Comparison of ENCODE assay signal across 8 mouse cellular contexts in the genomic region with DNA sequence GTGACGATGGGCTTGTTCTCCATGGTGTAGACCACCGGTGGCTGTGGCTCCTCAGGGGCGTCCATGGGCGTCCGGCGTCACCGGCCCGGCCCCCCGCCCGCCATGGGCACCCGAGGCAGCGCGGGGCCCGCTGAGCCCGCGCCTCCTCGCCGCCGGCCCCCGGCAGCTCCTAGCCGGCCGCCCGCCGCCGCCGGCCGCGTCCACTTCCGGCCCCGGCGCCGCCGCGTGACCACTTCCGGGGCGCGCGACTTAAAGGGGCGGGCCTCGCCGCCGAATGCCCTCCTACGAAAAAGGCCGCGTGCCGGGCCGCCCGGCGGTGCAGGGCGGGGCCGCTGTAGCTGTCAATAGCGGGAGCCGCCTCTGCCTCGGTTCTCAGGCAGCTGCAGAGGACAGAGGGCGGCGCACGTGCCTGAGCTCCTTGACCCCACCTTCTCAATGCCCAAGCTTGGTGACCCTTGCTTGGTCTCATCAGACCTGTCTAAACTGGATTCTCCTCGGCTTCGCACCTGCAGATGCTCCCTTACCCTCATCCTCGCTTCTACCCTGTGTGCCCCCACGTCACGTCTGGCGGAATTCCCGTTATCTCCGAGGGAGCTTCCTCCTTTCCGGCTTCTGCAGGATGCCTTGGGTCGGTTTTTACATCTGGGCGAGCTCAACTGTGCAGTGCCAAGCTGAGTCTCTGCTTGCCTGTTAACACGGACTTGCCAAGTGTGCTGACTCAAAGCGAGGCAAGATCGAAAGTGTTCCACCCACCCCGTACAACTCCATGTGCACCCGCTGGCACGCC. TPM values are rescaled to one million over a fixed set of nuclear protein-coding genes. Genes with fewer than 3 reads are reported as not detected.
DNase-seq lines count a peak whose midpoint lies in the region; ATAC-seq and TF ChIP-seq lines count a peak whose summit lies in the region.

A gene (minus strand): TSS at position 204 of the 787 bp plus-strand sequence.

- H3K36me3 ChIP-seq in heart, embryonic 11.5 days (ENCODE audit: control insufficient read depth, insufficient read depth, low read length), result no peaks in the 10 kb centered on the region
- no peaks in the 10 kb centered on the region for H3K36me3 ChIP-seq in kidney, embryonic 16.5 days (ENCODE audit: insufficient read depth, low read length)
- H3K36me3 ChIP-seq in liver, adult 2 months (ENCODE audit: control insufficient read depth, insufficient read depth, low read length), result no peaks in the 10 kb centered on the region
- H3K36me3 ChIP-seq in myocyte (ENCODE audit: control insufficient read depth, insufficient read depth), result no peaks in the 10 kb centered on the region
- no peaks in the 10 kb centered on the region for H3K36me3 ChIP-seq in splenic B cell, adult 2 months (ENCODE audit: control insufficient read depth, insufficient read depth, low read length, poor library complexity, severe bottlenecking)

- H3K4me2 ChIP-seq in heart, embryonic 11.5 days, result peak within 1 kb of the TSS; percentile 98
- H3K4me2 ChIP-seq in kidney, embryonic 16.5 days (replicated peaks; ENCODE audit: low read depth, low read length), result peak within 1 kb of the TSS; percentile 86
- peak within 1 kb of the TSS; percentile 97 for H3K4me2 ChIP-seq in myocyte (ENCODE audit: low read depth)

- H3K79me2 ChIP-seq in liver, adult 2 months (ENCODE audit: control insufficient read depth, insufficient read depth, low read length), result peaks cover 22% of the 10 kb centered on the region
- peaks cover 35% of the 10 kb centered on the region for H3K79me2 ChIP-seq in myocyte (ENCODE audit: control insufficient read depth, insufficient read depth)

- no peak for TF ChIP-seq CTCF in liver, adult 2 months (IDR thresholded peaks at IDR 0.05; ENCODE audit: low read depth, low read length)

- H3ac ChIP-seq in myocyte (ENCODE audit: control insufficient read depth, insufficient read length), result peak within 1 kb of the TSS; percentile 94

- H3K27ac ChIP-seq in heart, embryonic 11.5 days (ENCODE audit: low read depth, low read length), result 0 out of 2 replicates have a peak within 1 kb of the TSS, but pooled peaks have one; percentile 10
- 0 out of 2 replicates have a peak within 1 kb of the TSS, but pooled peaks have one; percentile 27 for H3K27ac ChIP-seq in kidney, embryonic 16.5 days (ENCODE audit: low read length)
- H3K27ac ChIP-seq in liver, adult 2 months (replicated peaks; ENCODE audit: insufficient read depth, low read depth, low read length), result peak within 1 kb of the TSS; percentile 83

- H3K9ac ChIP-seq in heart, embryonic 11.5 days (ENCODE audit: low read depth, low read length), result peak within 1 kb of the TSS; percentile 82
- H3K9ac ChIP-seq in kidney, embryonic 16.5 days (replicated peaks; ENCODE audit: low read length), result peak within 1 kb of the TSS; percentile 79
- peak within 1 kb of the TSS; percentile 85 for H3K9ac ChIP-seq in liver, adult 2 months (ENCODE audit: low read depth, low read length)

- TF ChIP-seq POLR2A in liver, adult 2 months (IDR thresholded peaks at IDR 0.05; ENCODE audit: extremely low read depth, insufficient read depth, low read length), result no peak
- TF ChIP-seq POLR2A in myocyte (IDR thresholded peaks at IDR 0.05; ENCODE audit: insufficient read length, low read depth), result peak; percentile 80

- ATAC-seq in erythroblast, adult 5-6 weeks (replicated peaks; ENCODE audit: low FRiP score, poor library complexity, severe bottlenecking), result peak; percentile 90
- peak; percentile 94 for ATAC-seq in heart, embryonic 11.5 days (replicated peaks; ENCODE audit: insufficient number of reproducible peaks, low FRiP score, low TSS enrichment)
- ATAC-seq in kidney, embryonic 16.5 days (ENCODE audit: low FRiP score, low TSS enrichment), result peak; percentile 94

- peak; percentile 92 for DNase-seq in A20 (ENCODE audit: low read depth, low spot score)
- peak; percentile 91 for DNase-seq in brain, adult 2 months (ENCODE audit: low read depth, low spot score)
- DNase-seq in liver, adult 2 months (ENCODE audit: extremely low read depth, low read depth, low spot score), result peak; percentile 75
- DNase-seq in splenic B cell, adult 2 months (ENCODE audit: low read depth, low spot score), result peak; percentile 89

- H3K9me3 ChIP-seq in heart, embryonic 11.5 days (replicated peaks; ENCODE audit: control insufficient read depth, low read length), result no peaks in the 10 kb centered on the region
- H3K9me3 ChIP-seq in kidney, embryonic 16.5 days (ENCODE audit: low read length), result no peaks in the 10 kb centered on the region

- no peaks in the 10 kb centered on the region for H3K27me3 ChIP-seq in heart, embryonic 11.5 days (ENCODE audit: control insufficient read depth, insufficient read depth, low read length)
- no peaks in the 10 kb centered on the region for H3K27me3 ChIP-seq in kidney, embryonic 16.5 days (ENCODE audit: insufficient read depth, low read length)
- H3K27me3 ChIP-seq in liver, adult 2 months (ENCODE audit: control insufficient read depth, insufficient read depth, low read length), result no peaks in the 10 kb centered on the region
- no peaks in the 10 kb centered on the region for H3K27me3 ChIP-seq in myocyte (ENCODE audit: control insufficient read depth, insufficient read depth, insufficient read length)
- H3K27me3 ChIP-seq in splenic B cell, adult 2 months (ENCODE audit: control insufficient read depth, insufficient read depth, low read length, poor library complexity, severe bottlenecking), result no peaks in the 10 kb centered on the region

- WGBS in heart, embryonic 11.5 days (ENCODE audit: insufficient replicate concordance), result 0% methylated on average over 72 of the region's 74 CpGs
- WGBS in kidney, embryonic 16.5 days, result 0% methylated on average over 61 of the region's 74 CpGs
- under 1% methylated on average over 73 of the region's 74 CpGs for WGBS in liver, adult 2 months

- peak within 1 kb of the TSS; percentile 94 for H3K4me3 ChIP-seq in heart, embryonic 11.5 days (ENCODE audit: low read depth, low read length)
- H3K4me3 ChIP-seq in kidney, embryonic 16.5 days (ENCODE audit: low read length), result peak within 1 kb of the TSS; percentile 88
- H3K4me3 ChIP-seq in liver, adult 2 months (ENCODE audit: insufficient read depth, low read depth, low read length), result peak within 1 kb of the TSS; percentile 99
- peak within 1 kb of the TSS; percentile 72 for H3K4me3 ChIP-seq in myocyte

- H3K4me1 ChIP-seq in heart, embryonic 11.5 days (ENCODE audit: control insufficient read depth, insufficient read depth, low read length), result peaks cover 7% of the 10 kb centered on the region
- peaks cover 15% of the 10 kb centered on the region for H3K4me1 ChIP-seq in kidney, embryonic 16.5 days (ENCODE audit: insufficient read depth, low read length)
- peaks cover 13% of the 10 kb centered on the region for H3K4me1 ChIP-seq in liver, adult 2 months (ENCODE audit: control insufficient read depth, insufficient read depth, low read length)

TF ChIP-seq in myocyte, 11 proteins besides CTCF, POLR2A, EP300 and RAD21:
- TF ChIP-seq REST (IDR thresholded peaks at IDR 0.05; ENCODE audit: insufficient read depth, insufficient read length), result no peak
- TF ChIP-seq TCF3 (IDR thresholded peaks at IDR 0.05; ENCODE audit: insufficient read length, low read depth), result no peak
- TF ChIP-seq POLR2AphosphoS2 (IDR thresholded peaks at IDR 0.05; ENCODE audit: insufficient read length, low read depth), result peak; percentile 31
- no peak for TF ChIP-seq CEBPB (IDR thresholded peaks at IDR 0.05; ENCODE audit: insufficient read depth, poor library complexity, severe bottlenecking)
- TF ChIP-seq MYOG (IDR thresholded peaks at IDR 0.05; ENCODE audit: control insufficient read depth in 1 of 3, insufficient read depth in 1 of 3, insufficient read length in 2 of 3, low read depth in 2 of 3), result peak in 2 of 3 experiments; percentile 0 to 69
- peak; percentile 18 for TF ChIP-seq E2F4 (IDR thresholded peaks at IDR 0.05; ENCODE audit: insufficient read depth)
- TF ChIP-seq TCF12 (IDR thresholded peaks at IDR 0.05; ENCODE audit: insufficient read depth, poor library complexity, severe bottlenecking), result no peak
- TF ChIP-seq SRF (IDR thresholded peaks at IDR 0.05; ENCODE audit: control insufficient read depth, insufficient read length, low read depth), result peak; percentile 43
- peak; percentile 47 for TF ChIP-seq MAX (IDR thresholded peaks at IDR 0.05; ENCODE audit: low read depth)
- TF ChIP-seq MYOD1 (IDR thresholded peaks at IDR 0.05; ENCODE audit: control insufficient read depth in 1 of 3, insufficient read length in 2 of 3, low read depth in 2 of 3), result peak in 2 of 3 experiments; percentile 11 to 59
- TF ChIP-seq USF1 (IDR thresholded peaks at IDR 0.05; ENCODE audit: low read depth), result no peak

RNA-seq across cellular contexts. Expression of the gene that starts here (rescaled TPM):
- 48.3 and 50.0 TPM in 2 replicates for total RNA-seq in erythroblast, adult 5-6 weeks (2015; ENCODE audit: low replicate concordance)
- total RNA-seq in erythroblast, adult 5-6 weeks (2017; ENCODE audit: low replicate concordance), result 37.9 and 41.1 TPM in 2 replicates
- polyA plus RNA-seq in heart, embryonic 11.5 days (2014; fragmentation: Nextera tagmentation; extraction: Ambion mirVana), result 7.6 and 16.4 TPM in 2 replicates
- 5.3 and 8.3 TPM in 2 replicates for polyA plus RNA-seq in kidney, embryonic 16.5 days (2015; fragmentation: Nextera tagmentation; extraction: Ambion mirVana)
- 10.3 and 11.1 TPM in 2 replicates for total RNA-seq in liver, adult 2 months (2014; rRNA removed)
- 16.5 and 19.8 TPM in 2 replicates for polyA plus RNA-seq in liver, adult 2 months (2012; rRNA removed)
- 24.6 TPM for polyA plus RNA-seq in myocyte (2012; fragmentation: generic; extraction: Trizol)

Comparison
In these comparisons a context has a peak if more than half of its experiments do, and no peak if none do; other contexts are left out.
1. Peak in every context shown above with its lines: DNase-seq, ATAC-seq, H3K4me3 ChIP-seq and H3K27ac ChIP-seq.
2. H3K27ac ChIP-seq: peak in every context shown above with its lines; median percentile 83 in liver, adult 2 months; 27 in kidney, embryonic 16.5 days; 10 in heart, embryonic 11.5 days.